16 mouse cellular contexts compared by ENCODE assay signal in genomic region chr13:101914132-101914531, GRCm38 (mm10).
A peak's percentile ranks its signal among the peaks of the same experiment; 100 is the strongest.
DNase-seq lines count a peak whose midpoint lies in the region; ATAC-seq and TF ChIP-seq lines count a peak whose summit lies in the region.
"Had no signal": no experiment of that assay in that cellular context is flagged by ENCODE, and none has a peak within 500 bp of the region (broad histone marks: within the 10 kb centered on the region; RNA-seq: fewer than 3 reads in every experiment).

No protein-coding gene starts in this region.

- H3K4me2 ChIP-seq in stomach, embryonic 15.5 days, result no peak overlapping the region
- H3K4me2 ChIP-seq in stomach, postnatal 0 days (replicated peaks; ENCODE audit: low read depth), result no peak overlapping the region
- H3K4me2 ChIP-seq in intestine, embryonic 16.5 days (ENCODE audit: low read depth, low read length), result no peak overlapping the region
- H3K4me2 ChIP-seq: midbrain, embryonic 11.5 days had no signal

- no peaks in the 10 kb centered on the region for H3K27me3 ChIP-seq in kidney, adult 2 months (replicated peaks; ENCODE audit: control insufficient read depth, insufficient read depth, low read length)
- H3K27me3 ChIP-seq in stomach, embryonic 15.5 days (replicated peaks), result no peaks in the 10 kb centered on the region
- no peaks in the 10 kb centered on the region for H3K27me3 ChIP-seq in stomach, postnatal 0 days (ENCODE audit: control insufficient read depth, insufficient read depth, low read length)
- H3K27me3 ChIP-seq in intestine, embryonic 16.5 days (replicated peaks; ENCODE audit: control insufficient read depth, insufficient read depth, low read length), result no peaks in the 10 kb centered on the region

- H3K4me3 ChIP-seq in kidney, adult 2 months (ENCODE audit: insufficient read depth, low read depth, low read length), result no peak overlapping the region
- no peak overlapping the region for H3K4me3 ChIP-seq in stomach, embryonic 15.5 days (replicated peaks)
- no peak overlapping the region for H3K4me3 ChIP-seq in stomach, postnatal 0 days (ENCODE audit: low read depth, low read length)
- H3K4me3 ChIP-seq in intestine, embryonic 16.5 days (ENCODE audit: low read length), result no peak overlapping the region
- H3K4me3 ChIP-seq: erythroblast, embryonic 14.5 days; gastrocnemius, adult 2 months had no signal

- peak; percentile 76 for DNase-seq in kidney, adult 2 months
- DNase-seq in kidney, adult 18-20 months, result no peak
- no peak for DNase-seq in stomach, postnatal 0 days (ENCODE audit: low spot score)
- DNase-seq in gastrocnemius, postnatal 10 days, result no peak
- DNase-seq in right cerebral cortex, adult 2 months (ENCODE audit: low spot score in 2 of 2), result no peak
- DNase-seq: adrenal gland, adult 8-10 months; cerebellum, adult 9-10 months; spleen, adult 18-20 months; thymus, adult 2 months had no signal

- no peak for TF ChIP-seq CTCF in kidney, adult 2 months (conservative IDR thresholded peaks at IDR 0.05; ENCODE audit: insufficient read depth, insufficient read length, low read depth, low read length)
- no peak for TF ChIP-seq CTCF in stomach, postnatal 0 days (IDR thresholded peaks at IDR 0.05; ENCODE audit: low read depth)

- no peak overlapping the region for H3K27ac ChIP-seq in kidney, adult 2 months (ENCODE audit: insufficient read depth, low read depth, low read length)
- H3K27ac ChIP-seq in stomach, embryonic 15.5 days, result 0 out of 2 replicates have a peak overlapping the region, but pooled peaks have one; percentile 5
- H3K27ac ChIP-seq in stomach, postnatal 0 days (replicated peaks), result no peak overlapping the region
- peak overlapping the region; percentile 15; the same call in 1 of the 2 replicates for H3K27ac ChIP-seq in intestine, embryonic 16.5 days (ENCODE audit: low read length)
- H3K27ac ChIP-seq: liver, embryonic 14.5 days; macrophage had no signal

- peaks cover 17% of the 10 kb centered on the region for H3K4me1 ChIP-seq in kidney, adult 2 months (ENCODE audit: control insufficient read depth, insufficient read depth, low read length)
- H3K4me1 ChIP-seq in stomach, embryonic 15.5 days, result peaks cover 9% of the 10 kb centered on the region
- H3K4me1 ChIP-seq in stomach, postnatal 0 days (replicated peaks; ENCODE audit: control insufficient read depth, insufficient read depth), result 0 out of 2 replicates have a peak, but pooled peaks cover 2% of the 10 kb centered on the region
- H3K4me1 ChIP-seq in intestine, embryonic 16.5 days (ENCODE audit: control insufficient read depth, insufficient read depth, low read length), result peaks cover 21% of the 10 kb centered on the region

- no peak for ATAC-seq in stomach, embryonic 15.5 days (ENCODE audit: insufficient read depth, low FRiP score, low read depth)
- no peak for ATAC-seq in stomach, postnatal 0 days (ENCODE audit: low FRiP score, low TSS enrichment)
- ATAC-seq in intestine, embryonic 16.5 days, result no peak

- WGBS in kidney, adult 2 months, result 71% methylated on average over 4 of the region's 4 CpGs
- 67% methylated on average over 4 of the region's 4 CpGs for WGBS in stomach, embryonic 15.5 days
- WGBS in stomach, postnatal 0 days, result 61% methylated on average over 4 of the region's 4 CpGs
- WGBS in intestine, embryonic 16.5 days, result 69% methylated on average over 4 of the region's 4 CpGs

- no peaks in the 10 kb centered on the region for H3K36me3 ChIP-seq in kidney, adult 2 months (ENCODE audit: control insufficient read depth, insufficient read depth, low read length)
- H3K36me3 ChIP-seq in stomach, embryonic 15.5 days, result no peaks in the 10 kb centered on the region
- no peaks in the 10 kb centered on the region for H3K36me3 ChIP-seq in stomach, postnatal 0 days (ENCODE audit: control insufficient read depth, insufficient read depth, low read length)
- H3K36me3 ChIP-seq in intestine, embryonic 16.5 days (ENCODE audit: control insufficient read depth, insufficient read depth, low read length), result no peaks in the 10 kb centered on the region

- no peak for TF ChIP-seq POLR2A in kidney, adult 2 months (IDR thresholded peaks at IDR 0.05; ENCODE audit: low read depth, low read length)

- no peak for TF ChIP-seq EP300 in stomach, postnatal 0 days (optimal IDR thresholded peaks at IDR 0.05)

- no peaks in the 10 kb centered on the region for H3K9me3 ChIP-seq in stomach, embryonic 15.5 days
- H3K9me3 ChIP-seq in stomach, postnatal 0 days (ENCODE audit: control insufficient read depth, low read length), result no peaks in the 10 kb centered on the region
- H3K9me3 ChIP-seq in intestine, embryonic 16.5 days (ENCODE audit: control insufficient read depth, low read length), result no peaks in the 10 kb centered on the region

- H3K9ac ChIP-seq in stomach, embryonic 15.5 days, result no peak overlapping the region
- H3K9ac ChIP-seq in stomach, postnatal 0 days (ENCODE audit: low read length), result no peak overlapping the region
- H3K9ac ChIP-seq in intestine, embryonic 16.5 days (ENCODE audit: low read depth, low read length), result no peak overlapping the region
- H3K9ac ChIP-seq: liver, embryonic 14.5 days had no signal

Comparison
In these comparisons a context has a peak if more than half of its experiments do, and no peak if none do; other contexts are left out.
1. H3K27ac ChIP-seq: peak in stomach, embryonic 15.5 days (single experiment) and intestine, embryonic 16.5 days (single experiment); none in kidney, adult 2 months (single experiment) and stomach, postnatal 0 days (single experiment).